Mouse (Mus musculus) left cerebral cortex, adult 2 months (tissue): ENCODE data around the gene Hebp1. TPM values are rescaled to one million over a fixed set of nuclear protein-coding genes. Genes with fewer than 3 reads are reported as not detected.
A peak's percentile ranks its signal among the peaks of the same experiment; 100 is the strongest.

Experiments
- DNase-seq, 2 experiments: peaks; one replicate each; pipeline ENCODE4 v3.0.0; 2021 to 2022; ENCODE audit warnings: low spot score in 2 of 2, mixed read lengths in 1 of 2; ENCODE audit errors: extremely low spot score in 1 of 2
- H3K27ac ChIP-seq: fragments of 200-600 bp; 2 replicates; pipeline ENCODE4 v1.8.1; 2022
- H3K4me3 ChIP-seq: fragments of 200-600 bp; 2 replicates; pipeline ENCODE4 v1.8.1; 2022
- CTCF ChIP-seq: fragments of 200-600 bp; IDR thresholded peaks from 2 replicates; pipeline ENCODE4 v1.8.1; 2022; ENCODE audit warnings: antibody characterized with exemption, mild to moderate bottlenecking, moderate library complexity
- intact Hi-C: fragments of 180-260 bp; cut with DNase I; formaldehyde crosslinking; loops from one replicate; pipeline ENCODE4 v1.15.1; 2025
- total RNA-seq, 2 experiments: library from RNA; stranded (reverse); gene quantifications; 2 replicates each; pipeline ENCODE4 v1.2.3; 2021

Hebp1 gene
- total RNA-seq, 2 experiments from 2014 or later = 45.3 to 46.9 TPM

GRCm38 (mm10) chr6:135194907-135195306, 2.9 kb downstream of the Hebp1 start:
- no peak overlapping the region for H3K27ac ChIP-seq
- H3K4me3 ChIP-seq = no peak overlapping the region
- no peak for DNase-seq
- intact Hi-C loops = no loop called here
- no peak for TF ChIP-seq CTCF

GRCm38 (mm10) chr6:135193733-135194132, 4.1 kb downstream of the Hebp1 start:
- no peak overlapping the region for H3K4me3 ChIP-seq
- DNase-seq = no peak
- no peak overlapping the region for H3K27ac ChIP-seq
- intact Hi-C loops = no loop called here
- TF ChIP-seq CTCF = no peak

GRCm38 (mm10) chr6:135192993-135193392, 4.8 kb downstream of the Hebp1 start:
- no peak for TF ChIP-seq CTCF
- intact Hi-C loops = no loop called here
- DNase-seq = no peak
- no peak overlapping the region for H3K4me3 ChIP-seq
- H3K27ac ChIP-seq = no peak overlapping the region

GRCm38 (mm10) chr6:135191906-135192305, 5.9 kb downstream of the Hebp1 start:
- DNase-seq = no peak
- Histone ChIP-seq H3K27ac (no peak overlapping the region), H3K4me3 (no peak overlapping the region)
- TF ChIP-seq CTCF = no peak
- intact Hi-C loops = no loop called here

- DNase-seq = no peak
- Histone ChIP-seq H3K4me3 (no peak overlapping the region), H3K27ac (no peak overlapping the region)
- intact Hi-C loops = no loop called here
- TF ChIP-seq CTCF = no peak
These were observed 7.7 kb downstream of the Hebp1 start for GRCm38 (mm10) chr6:135190122-135190521.

GRCm38 (mm10) chr6:135188629-135189028, 9.2 kb downstream of the Hebp1 start:
- no peak for DNase-seq
- Histone ChIP-seq H3K27ac (no peak overlapping the region), H3K4me3 (no peak overlapping the region)
- no peak for TF ChIP-seq CTCF
- intact Hi-C loops = no loop called here

GRCm38 (mm10) chr6:135187076-135187917, 10.5 kb downstream of the Hebp1 start:
- TF ChIP-seq CTCF = no peak
- intact Hi-C loops = no loop called here
- no peak overlapping the region for H3K4me3 ChIP-seq
- no peak for DNase-seq
- no peak overlapping the region for H3K27ac ChIP-seq

GRCm38 (mm10) chr6:135183961-135184360, 13.9 kb downstream of the Hebp1 start:
- peak; percentile 15 for TF ChIP-seq CTCF
- no peak overlapping the region for H3K27ac ChIP-seq
- no peak overlapping the region for H3K4me3 ChIP-seq
- no peak for DNase-seq
- intact Hi-C loops = no loop called here

GRCm38 (mm10) chr6:135182925-135183324, 14.9 kb downstream of the Hebp1 start:
- no peak overlapping the region for H3K4me3 ChIP-seq
- no peak; the same call in 1 of the 2 replicates for TF ChIP-seq CTCF
- no peak for DNase-seq
- H3K27ac ChIP-seq = no peak overlapping the region
- intact Hi-C loops = no loop called here

GRCm38 (mm10) chr6:135178599-135178998, 19.2 kb downstream of the Hebp1 start:
- DNase-seq = no peak
- H3K27ac ChIP-seq = no peak overlapping the region
- no peak for TF ChIP-seq CTCF
- intact Hi-C loops = no loop called here
- no peak overlapping the region for H3K4me3 ChIP-seq

GRCm38 (mm10) chr6:135177271-135177670, 20.6 kb downstream of the Hebp1 start:
- Histone ChIP-seq H3K27ac (no peak overlapping the region), H3K4me3 (no peak overlapping the region)
- no peak for DNase-seq
- intact Hi-C loops = no loop called here
- no peak for TF ChIP-seq CTCF

GRCm38 (mm10) chr6:135175014-135175413, 22.8 kb downstream of the Hebp1 start:
- Histone ChIP-seq H3K27ac (peak overlapping the region; percentile 57; the same call in 1 of the 2 replicates), H3K4me3 (no peak overlapping the region)
- TF ChIP-seq CTCF = no peak
- intact Hi-C loops = no loop called here
- no peak for DNase-seq

- TF ChIP-seq CTCF = no peak
- no peak for DNase-seq
- intact Hi-C loops = no loop called here
- no peak overlapping the region for H3K4me3 ChIP-seq
- no peak overlapping the region for H3K27ac ChIP-seq
These were observed 26.1 kb downstream of the Hebp1 start for GRCm38 (mm10) chr6:135171736-135172135.
